Mouse (Mus musculus): ENCODE results near the gene Col15a1. TPM values are rescaled to one million over a fixed set of nuclear protein-coding genes. Genes with fewer than 3 reads are reported as not detected.

Col15a1 gene
- total and polyA plus RNA-seq, 2 experiments from 2014 or later = 19.9 to 40.7 TPM

GRCm38 (mm10) chr4:47178261-47178961 is 29.6 kb upstream of the Col15a1 start:
- Histone ChIP-seq H3K4me1 (ENCODE audit: control insufficient read depth, insufficient read depth) (no peaks in the 10 kb centered on the region; the same call in 1 of the 2 replicates), H3K27ac (ENCODE audit: low read depth) (peak overlapping the region; percentile 38), H3K27me3 (ENCODE audit: control insufficient read depth, insufficient read depth, low read length) (no peaks in the 10 kb centered on the region), H3K36me3 (replicated peaks; ENCODE audit: control insufficient read depth, insufficient read depth, low read length) (no peaks in the 10 kb centered on the region), H3K9ac (replicated peaks; ENCODE audit: low read depth, low read length) (no peak overlapping the region), H3K9me3 (replicated peaks; ENCODE audit: control insufficient read depth, low read length) (no peaks in the 10 kb centered on the region), H3K4me2 (ENCODE audit: low read depth, low read length) (no peak overlapping the region), H3K4me3 (ENCODE audit: low read depth, low read length) (no peak overlapping the region)
- no peak for DNase-seq (ENCODE audit: low spot score)
- ATAC-seq (ENCODE audit: insufficient read depth, low read depth) = peak; percentile 54
- TF ChIP-seq CTCF (IDR thresholded peaks at IDR 0.05; ENCODE audit: low read depth) (no peak), EP300 (IDR thresholded peaks at IDR 0.05; ENCODE audit: low read depth) (no peak; the same call in 1 of the 2 replicates)
- WGBS = 69% methylated on average over 8 of the region's 8 CpGs

- ATAC-seq (ENCODE audit: insufficient read depth, low read depth) (no peak), DNase-seq (ENCODE audit: low spot score) (no peak)
- 70% methylated on average over 5 of the region's 5 CpGs for WGBS
- no peak overlapping the region for H3K27ac ChIP-seq (ENCODE audit: low read depth)
- H3K27me3 ChIP-seq (ENCODE audit: control insufficient read depth, insufficient read depth, low read length) = no peaks in the 10 kb centered on the region
- H3K4me3 ChIP-seq (ENCODE audit: low read depth, low read length) = no peak overlapping the region
- H3K36me3 ChIP-seq (replicated peaks; ENCODE audit: control insufficient read depth, insufficient read depth, low read length) = no peaks in the 10 kb centered on the region
- no peaks in the 10 kb centered on the region for H3K9me3 ChIP-seq (replicated peaks; ENCODE audit: control insufficient read depth, low read length)
- H3K9ac ChIP-seq (replicated peaks; ENCODE audit: low read depth, low read length) = no peak overlapping the region
- TF ChIP-seq CTCF (IDR thresholded peaks at IDR 0.05; ENCODE audit: low read depth) (no peak), EP300 (IDR thresholded peaks at IDR 0.05; ENCODE audit: low read depth) (no peak)
- no peaks in the 10 kb centered on the region; the same call in 1 of the 2 replicates for H3K4me1 ChIP-seq (ENCODE audit: control insufficient read depth, insufficient read depth)
- no peak overlapping the region for H3K4me2 ChIP-seq (ENCODE audit: low read depth, low read length)
These were observed 28.4 kb upstream of the Col15a1 start for GRCm38 (mm10) chr4:47179535-47179934.

- Histone ChIP-seq H3K4me1 (ENCODE audit: control insufficient read depth, insufficient read depth) (no peaks in the 10 kb centered on the region; the same call in 1 of the 2 replicates), H3K36me3 (replicated peaks; ENCODE audit: control insufficient read depth, insufficient read depth, low read length) (no peaks in the 10 kb centered on the region), H3K9ac (replicated peaks; ENCODE audit: low read depth, low read length) (no peak overlapping the region), H3K27ac (ENCODE audit: low read depth) (no peak overlapping the region), H3K27me3 (ENCODE audit: control insufficient read depth, insufficient read depth, low read length) (no peaks in the 10 kb centered on the region), H3K4me2 (ENCODE audit: low read depth, low read length) (no peak overlapping the region), H3K9me3 (replicated peaks; ENCODE audit: control insufficient read depth, low read length) (no peaks in the 10 kb centered on the region), H3K4me3 (ENCODE audit: low read depth, low read length) (no peak overlapping the region)
- no peak for DNase-seq (ENCODE audit: low spot score)
- 51% methylated on average over 6 of the region's 6 CpGs for WGBS
- ATAC-seq (ENCODE audit: insufficient read depth, low read depth) = no peak; the same call in 1 of the 2 replicates
- no peak for TF ChIP-seq CTCF (IDR thresholded peaks at IDR 0.05; ENCODE audit: low read depth)
- no peak for TF ChIP-seq EP300 (IDR thresholded peaks at IDR 0.05; ENCODE audit: low read depth)
These were observed 23.8 kb upstream of the Col15a1 start for GRCm38 (mm10) chr4:47184058-47184661.

- no peak overlapping the region for H3K4me3 ChIP-seq (ENCODE audit: low read depth, low read length)
- ATAC-seq (ENCODE audit: insufficient read depth, low read depth) = no peak
- WGBS = 57% methylated on average over 6 of the region's 6 CpGs
These were observed 21.4 kb upstream of the Col15a1 start for GRCm38 (mm10) chr4:47186514-47186913.

GRCm38 (mm10) chr4:47196173-47196572 is 11.8 kb upstream of the Col15a1 start:
- WGBS = 75% methylated on average over 3 of the region's 3 CpGs
- H3K4me1 ChIP-seq (ENCODE audit: control insufficient read depth, insufficient read depth) = no peaks in the 10 kb centered on the region
- H3K4me2 ChIP-seq (ENCODE audit: low read depth, low read length) = no peak overlapping the region
- ATAC-seq (ENCODE audit: insufficient read depth, low read depth) (no peak), DNase-seq (ENCODE audit: low spot score) (no peak)
- no peak overlapping the region for H3K9ac ChIP-seq (replicated peaks; ENCODE audit: low read depth, low read length)
- no peaks in the 10 kb centered on the region for H3K36me3 ChIP-seq (replicated peaks; ENCODE audit: control insufficient read depth, insufficient read depth, low read length)
- H3K27me3 ChIP-seq (ENCODE audit: control insufficient read depth, insufficient read depth, low read length) = no peaks in the 10 kb centered on the region
- no peak overlapping the region for H3K27ac ChIP-seq (ENCODE audit: low read depth)
- no peak for TF ChIP-seq EP300 (IDR thresholded peaks at IDR 0.05; ENCODE audit: low read depth)
- no peak for TF ChIP-seq CTCF (IDR thresholded peaks at IDR 0.05; ENCODE audit: low read depth)
- no peaks in the 10 kb centered on the region for H3K9me3 ChIP-seq (replicated peaks; ENCODE audit: control insufficient read depth, low read length)
- H3K4me3 ChIP-seq (ENCODE audit: low read depth, low read length) = no peak overlapping the region

More at GRCm38 (mm10) chr4:47186514-47186913, 21.4 kb upstream of the Col15a1 start:
- DNase-seq (ENCODE audit: low spot score) = no peak
- no peaks in the 10 kb centered on the region; the same call in 1 of the 2 replicates for H3K4me1 ChIP-seq (ENCODE audit: control insufficient read depth, insufficient read depth)
- H3K27ac ChIP-seq (ENCODE audit: low read depth) = no peak overlapping the region
- H3K4me2 ChIP-seq (ENCODE audit: low read depth, low read length) = no peak overlapping the region
- H3K9me3 ChIP-seq (replicated peaks; ENCODE audit: control insufficient read depth, low read length) = no peaks in the 10 kb centered on the region
- H3K36me3 ChIP-seq (replicated peaks; ENCODE audit: control insufficient read depth, insufficient read depth, low read length) = no peaks in the 10 kb centered on the region
- no peak overlapping the region for H3K9ac ChIP-seq (replicated peaks; ENCODE audit: low read depth, low read length)
- H3K27me3 ChIP-seq (ENCODE audit: control insufficient read depth, insufficient read depth, low read length) = no peaks in the 10 kb centered on the region
- TF ChIP-seq CTCF (IDR thresholded peaks at IDR 0.05; ENCODE audit: low read depth) (no peak), EP300 (IDR thresholded peaks at IDR 0.05; ENCODE audit: low read depth) (no peak)
